Mouse (Mus musculus): ENCODE results near the gene Meis1.
A peak's percentile ranks its signal among the peaks of the same experiment; 100 is the strongest.

DNA sequence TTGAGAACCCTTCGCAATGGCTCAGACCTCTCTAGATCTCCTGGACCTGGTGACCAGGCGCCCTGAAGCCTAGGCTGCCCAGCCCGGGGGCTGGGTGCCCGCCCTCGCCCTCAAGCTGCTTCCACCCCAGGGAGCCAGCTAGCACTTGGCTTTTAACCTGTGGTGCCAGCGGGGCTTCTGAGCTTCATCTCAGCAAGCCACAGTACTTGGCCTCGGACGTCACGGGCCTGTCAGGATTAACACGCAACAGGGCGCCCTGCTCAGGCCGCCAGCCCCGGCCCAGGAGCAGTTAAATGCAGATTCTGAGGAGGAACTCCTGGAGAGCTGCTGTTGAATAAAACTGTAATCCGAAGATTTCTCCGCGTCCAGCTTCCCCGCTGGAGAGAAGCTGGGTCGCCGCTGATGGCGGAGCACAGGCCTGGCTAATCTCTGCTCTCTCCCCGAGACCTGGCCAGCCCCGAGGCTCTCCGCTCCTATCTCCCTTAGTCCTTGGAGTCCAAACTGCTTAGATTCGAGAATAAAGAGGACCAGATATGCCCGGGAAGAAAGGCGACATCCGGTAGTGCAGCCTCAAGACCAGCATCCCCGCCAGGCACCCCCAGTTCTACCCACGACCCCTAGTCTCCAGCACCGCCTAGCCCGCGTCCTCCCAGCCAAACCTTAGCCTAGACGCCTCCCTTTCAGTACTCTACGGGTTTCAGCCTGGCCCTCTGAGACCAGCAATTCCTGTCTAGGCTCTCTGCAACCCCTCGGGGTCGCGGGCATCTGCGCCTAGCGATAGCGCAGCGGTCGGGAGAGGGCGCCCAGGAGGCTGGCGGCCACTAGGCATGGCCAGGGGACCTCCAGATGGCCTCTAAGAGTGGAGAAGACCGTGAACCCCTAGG lies 11.0 kb downstream of the Meis1 start:
- no peak for TF ChIP-seq POLR2A (IDR thresholded peaks at IDR 0.05; ENCODE audit: borderline replicate concordance, extremely low read depth, insufficient read depth, insufficient read length, poor library complexity, severe bottlenecking)
- 0 out of 2 replicates have a peak, but pooled peaks have one; percentile 11 for TF ChIP-seq CTCF (IDR thresholded peaks at IDR 0.05; ENCODE audit: borderline replicate concordance, extremely low read depth, insufficient read depth, insufficient read length)
